Mouse (Mus musculus) embryonic facial prominence, embryonic 13.5 days (tissue): ENCODE results near the gene Il21r. TPM values are rescaled to one million over a fixed set of nuclear protein-coding genes. Genes with fewer than 3 reads are reported as not detected.
A peak's percentile ranks its signal among the peaks of the same experiment; 100 is the strongest.

Source experiments
- ATAC-seq: fragments of 200-750 bp; cut with Nextera tagmentation; 2 replicates; pipeline ENCODE4 v1.8.0; 2017; ENCODE audit warnings: low read depth; ENCODE audit not compliant: insufficient number of reproducible peaks, insufficient read depth, low FRiP score, low TSS enrichment
- H3K27ac ChIP-seq: fragments of 300-500 bp; sonication (generic); 2 replicates; pipeline ENCODE4 v1.5.1; 2015; ENCODE audit warnings: moderate library complexity, mild to moderate bottlenecking, inconsistent platforms
- H3K27me3 ChIP-seq: fragments of 300-500 bp; sonication (generic); 2 replicates; pipeline ENCODE4 v1.6.1; 2015; ENCODE audit warnings: mild to moderate bottlenecking, inconsistent platforms
- H3K36me3 ChIP-seq: fragments of 300-500 bp; sonication (generic); 2 replicates; pipeline ENCODE4 v1.6.1; 2015; ENCODE audit warnings: mild to moderate bottlenecking, inconsistent platforms
- H3K4me1 ChIP-seq: fragments of 300-500 bp; sonication (generic); 2 replicates; pipeline ENCODE4 v1.6.1; 2015; ENCODE audit warnings: inconsistent platforms
- H3K4me2 ChIP-seq: fragments of 300-500 bp; sonication (generic); 2 replicates; pipeline ENCODE4 v1.6.1; 2015; ENCODE audit warnings: moderate library complexity, mild to moderate bottlenecking, inconsistent platforms
- H3K4me3 ChIP-seq: fragments of 300-500 bp; sonication (generic); 2 replicates; pipeline ENCODE4 v1.5.1; 2015; ENCODE audit warnings: mild to moderate bottlenecking, inconsistent platforms
- H3K9ac ChIP-seq: fragments of 300-500 bp; sonication (generic); 2 replicates; pipeline ENCODE4 v1.6.1; 2015; ENCODE audit warnings: mild to moderate bottlenecking, inconsistent platforms
- H3K9me3 ChIP-seq: fragments of 300-500 bp; sonication (generic); 2 replicates; pipeline ENCODE4 v1.6.1; 2016; ENCODE audit warnings: inconsistent platforms
- WGBS: fragments of 180-500 bp; shearing (Covaris S2); methylation state at CpG from one replicate; pipeline ENCODE4 v1.1.7; 2015; ENCODE audit warnings: mixed read lengths; 5-methylcytosine and 5-hydroxymethylcytosine counted together
- polyA plus RNA-seq: library from polyadenylated mRNA; unstranded; fragments of >200 nt; fragmentation: Nextera tagmentation; extraction: Ambion mirVana; gene quantifications from 2 replicates; pipeline ENCODE4 v1.2.1, GENCODE M21; 2015

Il21r gene
- polyA plus RNA-seq = 0.67 and 0.81 TPM in 2 replicates

DNA sequence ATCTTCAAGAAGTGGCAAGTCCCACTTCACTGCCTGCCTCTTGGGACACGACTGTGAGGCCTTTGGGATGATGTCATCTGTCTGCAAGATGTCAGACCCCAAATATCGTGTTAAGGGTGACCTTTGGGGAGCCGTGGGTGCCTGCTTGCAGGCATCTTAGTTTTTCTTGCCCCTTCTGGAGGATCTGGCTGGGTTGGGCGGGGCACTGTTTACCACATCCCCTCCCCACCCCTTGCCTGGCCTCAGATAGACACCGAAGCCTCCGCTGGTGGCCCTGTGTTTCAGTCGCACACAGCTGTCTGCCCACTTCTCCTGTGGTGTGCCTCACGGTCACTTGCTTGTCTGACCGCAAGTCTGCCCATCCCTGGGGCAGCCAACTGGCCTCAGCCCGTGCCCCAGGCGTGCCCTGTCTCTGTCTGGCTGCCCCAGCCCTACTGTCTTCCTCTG is at the start of gene Il21r:
TSS of gene Il21r (plus strand) at position 245 of the 447 bp plus-strand sequence.
- no peaks in the 10 kb centered on the region for H3K27me3 ChIP-seq
- H3K27ac ChIP-seq = no peak within 1 kb of the TSS
- H3K9ac ChIP-seq = no peak within 1 kb of the TSS
- 75% methylated on average over 11 of the region's 11 CpGs for WGBS
- no peak within 1 kb of the TSS for H3K4me3 ChIP-seq
- no peak within 1 kb of the TSS for H3K4me2 ChIP-seq
- no peaks in the 10 kb centered on the region for H3K36me3 ChIP-seq
- no peaks in the 10 kb centered on the region for H3K4me1 ChIP-seq
- ATAC-seq = no peak
- no peaks in the 10 kb centered on the region for H3K9me3 ChIP-seq

DNA sequence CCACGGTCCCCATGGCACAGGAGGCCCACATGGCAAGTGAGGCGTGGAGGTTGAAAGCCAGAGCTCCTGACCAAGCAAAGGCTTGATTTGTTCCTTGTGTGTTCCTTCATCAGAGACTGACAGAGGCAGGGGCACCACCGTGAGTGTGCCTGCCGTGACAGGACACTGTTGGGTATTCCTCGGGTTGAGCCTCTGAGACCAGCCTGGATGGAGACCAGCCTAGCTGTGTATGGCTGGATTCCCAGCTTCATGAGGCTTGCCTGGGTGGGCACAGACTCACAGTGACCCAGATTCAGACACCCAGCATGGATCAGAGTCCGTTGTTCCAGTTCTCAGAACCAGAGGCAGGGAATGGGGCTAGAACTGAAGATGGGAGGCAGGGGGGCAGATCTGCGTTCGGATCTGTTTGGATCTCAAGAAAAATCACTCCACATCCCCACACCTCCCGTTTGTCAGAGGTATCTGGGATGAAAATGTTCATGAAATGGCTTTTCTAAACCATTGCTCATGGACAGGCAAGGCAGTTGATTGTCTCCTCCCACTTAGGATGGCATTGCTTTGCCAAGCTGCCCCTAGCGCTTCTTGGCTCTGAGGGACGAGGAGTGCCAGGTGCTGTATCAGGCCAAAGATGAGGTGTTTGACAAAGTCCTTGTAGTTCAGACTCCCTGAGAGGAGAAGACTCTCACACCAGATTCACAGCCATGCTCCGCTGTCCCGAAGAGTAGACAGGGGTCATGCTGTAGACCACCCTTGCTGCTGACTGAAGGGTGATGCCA is 49.4 kb upstream of the Il21r start:
- H3K4me2 ChIP-seq = peak overlapping the region; percentile 96
- H3K9me3 ChIP-seq = no peaks in the 10 kb centered on the region
- ATAC-seq = no peak
- H3K27me3 ChIP-seq = peaks cover 21% of the 10 kb centered on the region; the same call in 1 of the 2 replicates
- H3K36me3 ChIP-seq = no peaks in the 10 kb centered on the region
- no peak overlapping the region for H3K4me3 ChIP-seq
- no peak overlapping the region for H3K27ac ChIP-seq
- peaks cover 34% of the 10 kb centered on the region for H3K4me1 ChIP-seq
- 85% methylated on average over 13 of the region's 13 CpGs for WGBS
- no peak overlapping the region for H3K9ac ChIP-seq

DNA sequence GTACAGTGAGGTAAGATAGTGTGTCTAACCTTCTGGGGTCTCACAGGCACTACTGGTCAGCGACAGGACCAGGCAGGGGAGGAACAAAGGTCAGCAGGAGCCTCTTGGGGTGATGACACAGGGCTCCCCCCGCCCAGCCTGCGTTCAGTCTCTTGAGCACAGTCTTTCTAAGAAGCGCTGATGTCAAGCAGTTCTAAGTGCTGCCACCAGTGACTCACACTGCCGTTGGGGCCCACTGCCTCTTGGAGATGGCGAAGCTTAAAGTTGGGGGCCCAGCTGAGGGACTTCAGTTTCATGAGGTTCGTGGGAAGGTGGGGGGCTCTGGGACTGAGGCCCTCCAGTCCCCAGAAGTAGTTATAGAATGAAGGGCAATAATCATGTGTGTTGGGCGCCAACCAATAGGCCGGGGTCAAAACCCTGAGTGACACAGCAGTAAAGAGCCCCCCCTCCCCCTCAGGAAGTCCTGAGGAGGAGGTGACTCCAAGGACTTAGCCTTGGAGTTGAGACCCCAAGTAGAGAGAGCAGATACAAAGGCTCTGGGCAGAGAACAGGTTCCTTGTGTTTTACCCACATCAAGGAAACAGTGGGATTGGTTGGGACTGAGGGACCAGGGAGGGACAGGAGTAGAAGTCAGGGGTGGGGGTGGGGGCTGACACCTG is 48.6 kb upstream of the Il21r start:
- no peak overlapping the region for H3K4me3 ChIP-seq
- peaks cover 21% of the 10 kb centered on the region; the same call in 1 of the 2 replicates for H3K27me3 ChIP-seq
- no peak overlapping the region for H3K4me2 ChIP-seq
- H3K9me3 ChIP-seq = no peaks in the 10 kb centered on the region
- no peak overlapping the region for H3K27ac ChIP-seq
- H3K4me1 ChIP-seq = peaks cover 34% of the 10 kb centered on the region
- H3K9ac ChIP-seq = no peak overlapping the region
- ATAC-seq = no peak
- 88% methylated on average over 9 of the region's 9 CpGs for WGBS
- H3K36me3 ChIP-seq = no peaks in the 10 kb centered on the region

DNA sequence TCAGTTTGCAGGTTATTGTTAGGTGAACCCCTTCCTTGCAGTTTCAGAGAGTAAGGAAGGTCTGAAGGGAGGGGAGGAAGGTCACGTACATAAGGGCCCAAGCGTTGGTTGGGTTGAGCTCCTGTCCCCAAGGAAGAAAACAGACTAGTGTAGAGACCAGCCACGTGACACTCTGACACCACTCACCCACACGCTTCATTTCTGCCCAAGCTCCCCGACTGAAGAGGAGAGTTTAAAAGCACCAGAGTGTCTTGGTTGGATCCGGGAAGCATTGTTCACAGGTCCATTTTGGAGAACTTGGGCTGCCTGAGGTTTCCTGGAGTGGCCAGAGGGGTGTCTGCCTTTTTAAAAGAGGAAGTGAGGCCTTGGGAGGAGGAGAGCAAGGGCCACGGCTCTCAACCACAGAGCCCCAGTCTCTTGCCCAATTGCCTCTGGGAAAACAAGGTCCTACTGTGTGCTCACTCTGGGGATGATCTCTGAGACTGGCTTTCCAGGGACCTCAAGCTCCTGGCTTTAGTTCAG is 47.8 kb upstream of the Il21r start:
- no peak for ATAC-seq
- Histone ChIP-seq H3K4me1 (peaks cover 38% of the 10 kb centered on the region), H3K4me3 (no peak overlapping the region), H3K27me3 (peaks cover 18% of the 10 kb centered on the region; the same call in 1 of the 2 replicates), H3K9me3 (no peaks in the 10 kb centered on the region), H3K9ac (no peak overlapping the region), H3K36me3 (no peaks in the 10 kb centered on the region), H3K4me2 (no peak overlapping the region), H3K27ac (no peak overlapping the region)
- 74% methylated on average over 7 of the region's 7 CpGs for WGBS

DNA sequence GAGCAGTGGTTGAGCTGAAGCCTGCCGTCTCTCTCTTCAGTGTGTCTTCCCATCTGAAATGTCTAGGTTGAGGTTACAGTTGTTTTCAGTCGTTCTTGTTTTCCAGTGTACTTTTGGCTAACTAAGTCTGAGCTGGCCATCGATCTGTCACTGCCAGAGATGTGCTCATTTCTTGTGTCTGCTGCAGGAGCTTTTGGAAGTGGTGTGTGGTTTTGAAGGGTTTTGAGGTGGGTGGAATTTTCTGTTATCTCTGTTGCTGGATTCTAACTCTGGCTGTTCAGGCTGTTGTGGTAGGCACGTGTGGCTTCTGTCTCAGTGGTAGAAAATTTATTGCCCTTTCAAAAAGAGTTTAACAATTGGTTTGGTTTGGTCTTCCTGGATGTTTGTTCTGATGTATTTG is 47.1 kb upstream of the Il21r start:
- Histone ChIP-seq H3K27ac (no peak overlapping the region), H3K4me1 (peaks cover 44% of the 10 kb centered on the region), H3K27me3 (peaks cover 12% of the 10 kb centered on the region; the same call in 1 of the 2 replicates), H3K9ac (no peak overlapping the region), H3K36me3 (no peaks in the 10 kb centered on the region), H3K9me3 (no peaks in the 10 kb centered on the region), H3K4me3 (no peak overlapping the region), H3K4me2 (no peak overlapping the region)
- WGBS = 76% methylated on average over 4 of the region's 4 CpGs
- ATAC-seq = no peak

DNA sequence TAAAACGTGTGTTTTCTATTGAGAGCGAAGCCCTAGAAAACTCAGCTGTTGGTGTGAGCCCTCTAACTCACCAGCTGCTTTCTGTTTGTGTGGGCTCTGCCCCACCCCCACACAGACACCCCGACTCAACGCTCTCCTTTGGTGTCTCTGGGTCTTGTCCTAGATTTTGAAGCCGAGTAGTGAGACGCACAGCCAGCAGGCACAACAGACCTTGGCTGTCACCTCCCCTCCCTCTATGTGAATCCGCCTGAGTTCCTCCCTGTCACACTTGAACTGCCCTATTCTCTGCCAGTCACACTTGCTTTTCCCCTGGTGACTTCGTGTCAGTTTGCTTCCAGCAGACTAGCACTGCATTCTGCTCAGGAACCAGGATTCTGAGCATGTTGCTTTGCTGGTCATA is 46.4 kb upstream of the Il21r start:
- 46% methylated on average over 8 of the region's 8 CpGs for WGBS
- no peak for ATAC-seq
- H3K36me3 ChIP-seq = no peaks in the 10 kb centered on the region
- no peaks in the 10 kb centered on the region for H3K9me3 ChIP-seq
- peaks cover 12% of the 10 kb centered on the region; the same call in 1 of the 2 replicates for H3K27me3 ChIP-seq
- H3K4me1 ChIP-seq = peaks cover 42% of the 10 kb centered on the region
- H3K9ac ChIP-seq = no peak overlapping the region
- H3K27ac ChIP-seq = no peak overlapping the region
- H3K4me2 ChIP-seq = no peak overlapping the region
- H3K4me3 ChIP-seq = no peak overlapping the region

DNA sequence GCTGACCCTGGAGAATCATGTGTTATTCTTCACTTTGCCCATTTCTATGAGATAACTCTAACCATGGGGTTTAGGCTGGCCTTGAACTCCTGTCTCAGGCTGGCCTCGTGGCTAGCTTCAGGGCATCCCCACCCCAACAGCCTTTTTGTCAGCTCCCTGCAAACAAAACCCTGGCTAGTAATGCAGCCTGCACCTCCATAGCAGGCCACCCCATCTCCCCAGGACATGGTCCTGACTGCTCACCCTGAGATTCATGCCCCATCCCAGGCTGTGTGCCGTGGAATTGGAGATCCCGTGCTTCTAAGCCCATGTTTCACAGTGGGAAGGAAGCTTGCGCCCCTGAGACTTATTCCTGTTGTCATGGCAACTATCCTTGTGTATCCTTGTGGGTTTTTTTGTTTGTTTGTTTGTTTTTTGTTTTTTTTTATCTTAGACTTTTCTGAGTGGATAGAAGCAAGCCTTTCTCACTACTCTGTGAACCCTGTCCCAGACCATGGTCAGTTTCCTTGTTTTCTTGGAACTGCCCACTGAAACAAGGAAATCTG is 44.8 kb upstream of the Il21r start:
- ATAC-seq = no peak
- H3K4me1 ChIP-seq = peaks cover 41% of the 10 kb centered on the region
- 65% methylated on average over 4 of the region's 4 CpGs for WGBS

DNA sequence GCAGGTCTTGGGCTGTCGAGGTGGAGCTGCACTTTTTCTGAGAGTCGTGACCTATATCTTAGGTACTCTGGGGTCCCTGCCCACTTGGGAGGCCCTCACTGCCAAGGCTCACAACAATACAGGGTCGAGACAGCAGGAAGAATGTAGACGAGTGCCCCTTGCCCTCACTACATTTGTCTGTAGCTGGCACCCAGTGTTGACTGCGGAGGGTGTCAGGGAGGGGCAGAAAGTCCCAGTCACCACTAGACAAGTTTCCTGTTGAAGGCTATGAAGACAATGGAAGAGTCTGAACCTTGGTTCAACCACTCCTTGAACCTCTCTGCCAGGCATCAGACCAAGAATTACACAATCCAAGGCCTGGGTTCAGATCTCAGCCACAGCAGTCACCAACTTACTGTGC is 44.2 kb upstream of the Il21r start:
- Histone ChIP-seq H3K27ac (no peak overlapping the region; the same call in 1 of the 2 replicates), H3K36me3 (no peaks in the 10 kb centered on the region), H3K9ac (no peak overlapping the region), H3K4me1 (peaks cover 39% of the 10 kb centered on the region), H3K4me3 (no peak overlapping the region), H3K4me2 (no peak overlapping the region), H3K9me3 (no peaks in the 10 kb centered on the region), H3K27me3 (0 out of 2 replicates have a peak, but pooled peaks cover 4% of the 10 kb centered on the region)
- 65% methylated on average over 5 of the region's 5 CpGs for WGBS
- ATAC-seq = no peak

More for the DNA sequence above, 44.8 kb upstream of the Il21r start:
- Histone ChIP-seq H3K27me3 (0 out of 2 replicates have a peak, but pooled peaks cover 6% of the 10 kb centered on the region), H3K9ac (no peak overlapping the region), H3K4me3 (no peak overlapping the region), H3K36me3 (no peaks in the 10 kb centered on the region), H3K9me3 (no peaks in the 10 kb centered on the region), H3K27ac (no peak overlapping the region), H3K4me2 (no peak overlapping the region)

DNA sequence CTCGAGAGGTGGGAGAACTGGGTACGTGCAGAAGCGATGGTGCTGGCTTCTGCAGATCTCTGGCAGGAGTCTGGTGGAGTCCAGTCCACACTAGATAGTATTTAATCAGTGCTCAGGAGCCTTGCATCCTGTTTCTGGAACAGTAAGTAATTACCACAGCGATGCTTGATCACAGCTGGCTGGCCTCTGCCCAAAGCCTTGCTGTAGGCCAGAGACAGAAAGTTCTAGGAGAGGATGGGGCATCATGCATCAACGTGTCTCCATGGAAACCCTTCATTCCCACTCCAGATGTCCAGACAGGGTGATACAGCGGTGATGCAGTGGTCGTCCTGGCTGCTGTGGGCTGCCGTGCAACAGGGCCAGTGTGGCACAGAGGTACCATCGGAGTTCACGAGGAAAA is 43.7 kb upstream of the Il21r start:
- WGBS = 83% methylated on average over 10 of the region's 10 CpGs

DNA sequence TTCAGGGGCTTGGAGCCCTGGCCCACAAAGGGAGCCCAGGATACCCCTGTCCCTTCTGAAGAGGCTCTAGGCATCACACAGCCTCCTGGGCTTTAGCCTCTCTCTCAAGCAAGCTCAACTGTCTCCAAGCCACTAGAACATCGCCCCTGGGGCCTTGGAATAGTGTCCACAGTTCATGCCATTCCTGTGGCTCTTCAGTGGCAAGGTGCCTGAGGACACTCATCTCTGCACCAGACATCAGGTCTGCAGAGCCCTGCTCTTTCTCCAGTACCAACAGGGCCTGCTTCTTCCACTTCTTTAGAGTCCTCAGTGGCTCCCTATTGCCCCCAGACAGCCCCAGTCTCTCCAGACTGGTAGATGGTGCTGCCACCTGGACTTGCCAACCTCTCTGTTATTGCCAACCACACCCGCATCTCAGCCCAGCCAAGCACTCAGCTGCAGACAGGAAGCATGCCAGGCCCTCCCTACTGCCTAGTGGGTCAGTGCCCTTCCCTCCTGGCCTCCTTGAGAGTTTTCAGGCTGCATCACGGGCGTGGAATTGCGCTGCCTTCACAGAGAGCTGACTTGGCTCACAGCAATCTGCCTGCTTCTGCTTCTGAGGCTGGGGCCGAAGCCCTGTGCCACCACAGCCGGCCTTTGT is 43.0 kb upstream of the Il21r start:
- H3K27me3 ChIP-seq = no peaks in the 10 kb centered on the region
- no peak overlapping the region for H3K4me3 ChIP-seq
- H3K9ac ChIP-seq = no peak overlapping the region
- no peaks in the 10 kb centered on the region for H3K36me3 ChIP-seq
- H3K4me1 ChIP-seq = peaks cover 39% of the 10 kb centered on the region
- no peak for ATAC-seq
- H3K4me2 ChIP-seq = no peak overlapping the region
- no peak overlapping the region for H3K27ac ChIP-seq
- H3K9me3 ChIP-seq = no peaks in the 10 kb centered on the region
- 84% methylated on average over 7 of the region's 7 CpGs for WGBS

More for the DNA sequence above, 43.7 kb upstream of the Il21r start:
- peaks cover 39% of the 10 kb centered on the region for H3K4me1 ChIP-seq
- no peak for ATAC-seq
- no peak overlapping the region for H3K4me2 ChIP-seq
- H3K9me3 ChIP-seq = no peaks in the 10 kb centered on the region
- no peaks in the 10 kb centered on the region for H3K36me3 ChIP-seq
- no peak overlapping the region for H3K27ac ChIP-seq
- H3K27me3 ChIP-seq = no peaks in the 10 kb centered on the region
- no peak overlapping the region for H3K9ac ChIP-seq
- H3K4me3 ChIP-seq = no peak overlapping the region

DNA sequence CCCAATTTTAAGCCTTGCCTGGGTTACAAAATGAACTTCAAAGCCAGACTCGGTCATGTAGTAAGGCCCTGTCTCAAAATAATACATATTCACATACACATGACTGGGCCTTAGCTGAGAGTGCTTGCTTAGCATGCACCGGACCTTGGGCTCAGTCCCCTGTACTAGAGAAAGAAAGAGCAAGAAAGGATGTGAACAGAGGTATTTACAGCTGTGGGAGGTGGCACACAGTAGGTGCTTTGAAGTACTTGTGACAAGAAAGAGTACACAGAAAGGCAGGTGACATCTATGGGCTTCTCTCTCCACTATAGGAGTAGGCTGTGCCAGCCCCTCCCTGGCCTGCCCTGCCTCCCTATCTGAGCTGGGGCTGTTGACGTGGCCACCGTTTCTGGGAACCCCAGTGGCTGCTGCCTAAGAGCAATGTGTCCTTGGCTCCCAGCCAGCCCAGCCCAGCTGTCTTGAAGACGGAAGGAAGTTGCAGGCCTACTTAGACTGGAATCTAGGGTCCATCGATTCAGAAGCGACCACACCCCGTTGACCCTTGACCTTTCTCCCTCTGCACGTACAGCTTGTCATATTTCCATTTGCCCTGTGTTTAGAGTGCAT is 42.0 kb upstream of the Il21r start:
- Histone ChIP-seq H3K4me3 (no peak overlapping the region), H3K36me3 (no peaks in the 10 kb centered on the region), H3K4me1 (peaks cover 39% of the 10 kb centered on the region), H3K27ac (no peak overlapping the region), H3K27me3 (no peaks in the 10 kb centered on the region), H3K9me3 (no peaks in the 10 kb centered on the region), H3K9ac (no peak overlapping the region), H3K4me2 (no peak overlapping the region)
- ATAC-seq = no peak
- 53% methylated on average over 9 of the region's 9 CpGs for WGBS
